Mouse (Mus musculus): Measurements from ENCODE around the gene Pebp1. TPM values are rescaled to one million over a fixed set of nuclear protein-coding genes. Genes with fewer than 3 reads are reported as not detected.
"Not testable (repeated sequence)": the region's sequence is repeated elsewhere in the genome, so short reads cannot be mapped to it uniquely, and the experiment has no call there.

The Pebp1 gene
- polyA plus RNA-seq, 1 experiment from 2014 or later, result 767 TPM

GRCm38 (mm10) chr5:117305754-117306153, 18.3 kb upstream of the Pebp1 start:
- no peak for ATAC-seq (ENCODE audit: insufficient number of reproducible peaks, insufficient read depth, low FRiP score, low TSS enrichment)
- Histone ChIP-seq H3K36me3 (no peaks in the 10 kb centered on the region), H3K27me3 (no peaks in the 10 kb centered on the region), H3K4me3 (no peak overlapping the region), H3K9me3 (no peaks in the 10 kb centered on the region), H3K4me2 (replicated peaks) (no peak overlapping the region), H3K4me1 (no peaks in the 10 kb centered on the region), H3K27ac (no peak overlapping the region), H3K9ac (no peak overlapping the region)
- WGBS, result 94% methylated on average over 5 of the region's 5 CpGs

- 73% methylated on average over 7 of the region's 7 CpGs for WGBS
Measured at GRCm38 (mm10) chr5:117304947-117305346, 17.5 kb upstream of the Pebp1 start.

GRCm38 (mm10) chr5:117303691-117304579, 16.5 kb upstream of the Pebp1 start:
- no peak overlapping the region for H3K27ac ChIP-seq
- no peak for ATAC-seq (ENCODE audit: insufficient number of reproducible peaks, insufficient read depth, low FRiP score, low TSS enrichment)
- H3K27me3 ChIP-seq, result no peaks in the 10 kb centered on the region
- no peaks in the 10 kb centered on the region for H3K36me3 ChIP-seq
- no peaks in the 10 kb centered on the region for H3K4me1 ChIP-seq
- WGBS, result 55% methylated on average over 18 of the region's 18 CpGs
- H3K9ac ChIP-seq, result no peak overlapping the region
- H3K4me2 ChIP-seq (replicated peaks), result no peak overlapping the region
- H3K9me3 ChIP-seq, result no peaks in the 10 kb centered on the region
- no peak overlapping the region for H3K4me3 ChIP-seq

More at GRCm38 (mm10) chr5:117304947-117305346, 17.5 kb upstream of the Pebp1 start:
- H3K4me2 ChIP-seq (replicated peaks), result no peak overlapping the region
- no peak overlapping the region for H3K9ac ChIP-seq
- H3K27me3 ChIP-seq, result no peaks in the 10 kb centered on the region
- H3K9me3 ChIP-seq, result no peaks in the 10 kb centered on the region
- no peaks in the 10 kb centered on the region for H3K36me3 ChIP-seq
- ATAC-seq (ENCODE audit: insufficient number of reproducible peaks, insufficient read depth, low FRiP score, low TSS enrichment), result no peak
- no peak overlapping the region for H3K27ac ChIP-seq
- H3K4me3 ChIP-seq, result no peak overlapping the region
- no peaks in the 10 kb centered on the region for H3K4me1 ChIP-seq

GRCm38 (mm10) chr5:117302899-117303298, 15.5 kb upstream of the Pebp1 start:
- Histone ChIP-seq H3K27me3 (no peaks in the 10 kb centered on the region), H3K4me3 (no peak overlapping the region), H3K9ac (no peak overlapping the region), H3K9me3 (no peaks in the 10 kb centered on the region), H3K4me2 (replicated peaks) (no peak overlapping the region), H3K36me3 (no peaks in the 10 kb centered on the region), H3K4me1 (no peaks in the 10 kb centered on the region), H3K27ac (no peak overlapping the region)
- WGBS, result 68% methylated on average over 3 of the region's 3 CpGs
- peak; percentile 52; the same call in 1 of the 2 replicates for ATAC-seq (ENCODE audit: insufficient number of reproducible peaks, insufficient read depth, low FRiP score, low TSS enrichment)

- H3K27ac ChIP-seq, result no peak overlapping the region
- H3K4me3 ChIP-seq, result no peak overlapping the region
- WGBS, result 81% methylated on average over 8 of the region's 8 CpGs
- peaks cover 2% of the 10 kb centered on the region; the same call in 1 of the 2 replicates for H3K9me3 ChIP-seq
- no peaks in the 10 kb centered on the region for H3K4me1 ChIP-seq
- H3K4me2 ChIP-seq (replicated peaks), result no peak overlapping the region
- no peak overlapping the region for H3K9ac ChIP-seq
- H3K27me3 ChIP-seq, result no peaks in the 10 kb centered on the region
- no peak for ATAC-seq (ENCODE audit: insufficient number of reproducible peaks, insufficient read depth, low FRiP score, low TSS enrichment)
- no peaks in the 10 kb centered on the region for H3K36me3 ChIP-seq
Measured at GRCm38 (mm10) chr5:117295011-117295410, 7.6 kb upstream of the Pebp1 start.

GRCm38 (mm10) chr5:117293776-117294175, 6.4 kb upstream of the Pebp1 start:
- H3K27ac ChIP-seq; H3K9ac ChIP-seq; ATAC-seq (ENCODE audit: insufficient number of reproducible peaks, insufficient read depth, low FRiP score, low TSS enrichment); H3K4me1 ChIP-seq; H3K36me3 ChIP-seq; H3K9me3 ChIP-seq; H3K4me2 ChIP-seq (replicated peaks); H3K4me3 ChIP-seq; H3K27me3 ChIP-seq: not testable (repeated sequence)
- WGBS, result 84% methylated on average over 3 of the region's 3 CpGs

- Histone ChIP-seq H3K4me1 (peaks cover 6% of the 10 kb centered on the region), H3K27me3 (no peaks in the 10 kb centered on the region), H3K9me3 (peaks cover 3% of the 10 kb centered on the region; the same call in 1 of the 2 replicates), H3K4me2 (replicated peaks) (no peak overlapping the region), H3K9ac (no peak overlapping the region), H3K36me3 (no peaks in the 10 kb centered on the region), H3K4me3 (no peak overlapping the region), H3K27ac (no peak overlapping the region)
- WGBS, result 80% methylated on average over 6 of the region's 6 CpGs
- ATAC-seq (ENCODE audit: insufficient number of reproducible peaks, insufficient read depth, low FRiP score, low TSS enrichment), result no peak
Measured at GRCm38 (mm10) chr5:117292547-117292946, 5.1 kb upstream of the Pebp1 start.

GRCm38 (mm10) chr5:117291312-117291711, 3.9 kb upstream of the Pebp1 start:
- Histone ChIP-seq H3K27ac (no peak overlapping the region), H3K9me3 (peaks cover 3% of the 10 kb centered on the region; the same call in 1 of the 2 replicates), H3K4me1 (peaks cover 9% of the 10 kb centered on the region), H3K9ac (no peak overlapping the region), H3K4me2 (replicated peaks) (no peak overlapping the region), H3K27me3 (no peaks in the 10 kb centered on the region), H3K36me3 (no peaks in the 10 kb centered on the region), H3K4me3 (no peak overlapping the region)
- ATAC-seq (ENCODE audit: insufficient number of reproducible peaks, insufficient read depth, low FRiP score, low TSS enrichment), result no peak
- WGBS, result 82% methylated on average over 3 of the region's 3 CpGs

- Histone ChIP-seq H3K4me3 (no peak overlapping the region), H3K27me3 (no peaks in the 10 kb centered on the region), H3K9ac (no peak overlapping the region), H3K4me2 (replicated peaks) (no peak overlapping the region), H3K9me3 (peaks cover 3% of the 10 kb centered on the region; the same call in 1 of the 2 replicates), H3K27ac (no peak overlapping the region), H3K36me3 (peaks cover 8% of the 10 kb centered on the region; the same call in 1 of the 2 replicates), H3K4me1 (peaks cover 21% of the 10 kb centered on the region)
- no peak for ATAC-seq (ENCODE audit: insufficient number of reproducible peaks, insufficient read depth, low FRiP score, low TSS enrichment)
- WGBS, result 91% methylated on average over 2 of the region's 2 CpGs
Measured at GRCm38 (mm10) chr5:117290081-117290480, 2.7 kb upstream of the Pebp1 start.

- H3K9me3 ChIP-seq, result peaks cover 3% of the 10 kb centered on the region; the same call in 1 of the 2 replicates
- H3K4me3 ChIP-seq, result no peak overlapping the region
- H3K4me1 ChIP-seq, result peaks cover 23% of the 10 kb centered on the region
- peaks cover 12% of the 10 kb centered on the region; the same call in 1 of the 2 replicates for H3K36me3 ChIP-seq
- H3K9ac ChIP-seq, result no peak overlapping the region
- no peak for ATAC-seq (ENCODE audit: insufficient number of reproducible peaks, insufficient read depth, low FRiP score, low TSS enrichment)
- H3K27ac ChIP-seq, result no peak overlapping the region
- no peaks in the 10 kb centered on the region for H3K27me3 ChIP-seq
- no peak overlapping the region for H3K4me2 ChIP-seq (replicated peaks)
Measured at GRCm38 (mm10) chr5:117289646-117290045, 2.2 kb upstream of the Pebp1 start.

- Histone ChIP-seq H3K9me3 (peaks cover 3% of the 10 kb centered on the region; the same call in 1 of the 2 replicates), H3K4me2 (replicated peaks) (peak overlapping the region; percentile 69), H3K27ac (no peak overlapping the region), H3K4me3 (peak overlapping the region; percentile 77), H3K36me3 (peaks cover 35% of the 10 kb centered on the region), H3K4me1 (peaks cover 24% of the 10 kb centered on the region), H3K9ac (peak overlapping the region; percentile 84), H3K27me3 (no peaks in the 10 kb centered on the region)
- WGBS, result 45% methylated on average over 3 of the region's 3 CpGs
- no peak for ATAC-seq (ENCODE audit: insufficient number of reproducible peaks, insufficient read depth, low FRiP score, low TSS enrichment)
Measured at GRCm38 (mm10) chr5:117286286-117286685, 1.1 kb downstream of the Pebp1 start.

GRCm38 (mm10) chr5:117285266-117285665, 2.2 kb downstream of the Pebp1 start:
- Histone ChIP-seq H3K4me3 (no peak overlapping the region), H3K27ac (no peak overlapping the region), H3K27me3 (no peaks in the 10 kb centered on the region), H3K4me2 (replicated peaks) (peak overlapping the region; percentile 69; the same call in 1 of the 2 replicates), H3K36me3 (peaks cover 44% of the 10 kb centered on the region), H3K9me3 (peaks cover 3% of the 10 kb centered on the region; the same call in 1 of the 2 replicates), H3K9ac (0 out of 2 replicates have a peak overlapping the region, but pooled peaks have one; percentile 36), H3K4me1 (peaks cover 24% of the 10 kb centered on the region)
- 82% methylated on average over 4 of the region's 4 CpGs for WGBS
- ATAC-seq (ENCODE audit: insufficient number of reproducible peaks, insufficient read depth, low FRiP score, low TSS enrichment), result no peak

All from embryonic facial prominence, embryonic 12.5 days (tissue).